Mouse (Mus musculus) ES-E14 (cell line): Measurements from ENCODE around the gene Selp. TPM values are rescaled to one million over a fixed set of nuclear protein-coding genes. Genes with fewer than 3 reads are reported as not detected.

Experiments
- DNase-seq: peaks from one replicate; pipeline ENCODE4 v3.0.0-alpha.2; 2013; ENCODE audit warnings: low read depth, low spot score
- H3K27ac ChIP-seq: 2 replicates; pipeline ENCODE4 v1.5.1; 2012; ENCODE audit warnings: low read depth, mild to moderate bottlenecking, low read length, moderate library complexity, mixed read lengths; ENCODE audit not compliant: poor library complexity, insufficient read depth, severe bottlenecking
- H3K36me3 ChIP-seq: 2 replicates; pipeline ENCODE4 v1.6.1; 2012; ENCODE audit warnings: mild to moderate bottlenecking, low read length, moderate library complexity, mixed read lengths; ENCODE audit not compliant: control insufficient read depth, poor library complexity, insufficient read depth, severe bottlenecking
- H3K4me1 ChIP-seq, 2 experiments: fragments of 150-350 bp in 1 of 2; sonication (generic) in 1 of 2; 2 replicates each; pipeline ENCODE4 v1.6.1; 2012; ENCODE audit warnings: low read length in 2 of 2, mild to moderate bottlenecking in 1 of 2, mixed read lengths in 1 of 2; ENCODE audit not compliant: control insufficient read depth in 2 of 2, insufficient read depth in 2 of 2, poor library complexity in 1 of 2
- H3K4me3 ChIP-seq, 2 experiments: fragments of 150-350 bp in 1 of 2; sonication (generic) in 1 of 2; 2 replicates each; pipeline ENCODE4 v1.5.1; 2012; ENCODE audit warnings: low read length in 2 of 2, low read depth in 1 of 2, mild to moderate bottlenecking in 1 of 2, mixed read lengths in 1 of 2; ENCODE audit not compliant: insufficient read depth in 1 of 2, poor library complexity in 1 of 2, severe bottlenecking in 1 of 2
- H3K9ac ChIP-seq: 2 replicates; pipeline ENCODE4 v1.6.1; 2012; ENCODE audit warnings: low read depth, mild to moderate bottlenecking, low read length, mixed read lengths; ENCODE audit not compliant: poor library complexity, insufficient read depth, severe bottlenecking
- H3K9me3 ChIP-seq: fragments of 150-350 bp; sonication (generic); 2 replicates; pipeline ENCODE4 v1.6.1; 2012; ENCODE audit warnings: low read depth, mild to moderate bottlenecking, low read length; ENCODE audit not compliant: control insufficient read depth, insufficient read depth
- CHD2 ChIP-seq: IDR thresholded peaks from 2 replicates; pipeline ENCODE4 v1.6.1; 2014; ENCODE audit warnings: mild to moderate bottlenecking, low read depth, low read length, inconsistent platforms
- HCFC1 ChIP-seq: IDR thresholded peaks from 2 replicates; pipeline ENCODE4 v1.6.1; 2012; ENCODE audit warnings: low read length, inconsistent platforms, borderline replicate concordance; ENCODE audit not compliant: insufficient read depth
- MAFK ChIP-seq: IDR thresholded peaks from 2 replicates; pipeline ENCODE4 v1.6.1; 2014; ENCODE audit warnings: mild to moderate bottlenecking, low read depth, low read length, inconsistent platforms; ENCODE audit not compliant: insufficient read depth
- ZC3H11A ChIP-seq: IDR thresholded peaks from 2 replicates; pipeline ENCODE4 v1.6.1; 2012; ENCODE audit warnings: low read depth, mild to moderate bottlenecking, inconsistent platforms, low read length, borderline replicate concordance
- ZNF384 ChIP-seq: IDR thresholded peaks from 2 replicates; pipeline ENCODE4 v1.6.1; 2012; ENCODE audit warnings: low read depth, low read length, inconsistent platforms
- in situ Hi-C, 2 experiments: fragments of 600-800 bp; cut with MboI; formaldehyde crosslinking; loops; one replicate each; pipeline ENCODE4 v1.15.1; 2025; ENCODE audit warnings: low sequenced_read_pairs in 2 of 2, inconsistent platforms in 1 of 2; ENCODE audit not compliant: unreplicated experiment in 2 of 2
- total RNA-seq: library from RNA; depleted of rRNA; stranded (reverse); fragments of 300-350 nt; gene quantifications from 2 replicates; pipeline ENCODE4 v1.2.3, GENCODE M21; 2012

Selp gene
- total RNA-seq, 1 experiment: 0.22 TPM

GRCm38 (mm10) chr1:164073091-164073490 is 42.0 kb upstream of the Selp start:
- in situ Hi-C loops: no loop called here
- Histone ChIP-seq H3K9ac (no peak overlapping the region), H3K9me3 (no peaks in the 10 kb centered on the region), H3K4me1 (no peaks in the 10 kb centered on the region), H3K4me3 (no peak overlapping the region), H3K36me3 (no peaks in the 10 kb centered on the region), H3K27ac (no peak overlapping the region)
- TF ChIP-seq MAFK: no peak
- TF ChIP-seq HCFC1: no peak
- no peak for TF ChIP-seq CHD2
- DNase-seq: no peak

GRCm38 (mm10) chr1:164073803-164074202 is 41.3 kb upstream of the Selp start:
- in situ Hi-C loops: no loop called here
- no peak for DNase-seq
- Histone ChIP-seq H3K4me1 (no peaks in the 10 kb centered on the region), H3K27ac (no peak overlapping the region), H3K4me3 (no peak overlapping the region), H3K9me3 (no peaks in the 10 kb centered on the region), H3K36me3 (no peaks in the 10 kb centered on the region), H3K9ac (no peak overlapping the region)
- no peak for TF ChIP-seq HCFC1

- H3K9me3 ChIP-seq: no peaks in the 10 kb centered on the region
- H3K4me3 ChIP-seq: no peak overlapping the region
- no peak for DNase-seq
- no peak overlapping the region for H3K27ac ChIP-seq
- H3K9ac ChIP-seq: no peak overlapping the region
- H3K4me1 ChIP-seq: no peaks in the 10 kb centered on the region
- in situ Hi-C loops: no loop called here
- H3K36me3 ChIP-seq: no peaks in the 10 kb centered on the region
- TF ChIP-seq CHD2: no peak
- TF ChIP-seq HCFC1: no peak
- no peak for TF ChIP-seq ZNF384
- TF ChIP-seq MAFK: no peak
- TF ChIP-seq ZC3H11A: no peak
Measured at GRCm38 (mm10) chr1:164074606-164075140, 40.4 kb upstream of the Selp start.

- Histone ChIP-seq H3K27ac (no peak overlapping the region), H3K9ac (no peak overlapping the region), H3K36me3 (no peaks in the 10 kb centered on the region), H3K4me1 (no peaks in the 10 kb centered on the region), H3K4me3 (no peak overlapping the region), H3K9me3 (no peaks in the 10 kb centered on the region)
- TF ChIP-seq ZC3H11A (no peak), CHD2 (no peak), ZNF384 (no peak), MAFK (no peak), HCFC1 (no peak)
- DNase-seq: no peak
- in situ Hi-C loops: no loop called here
Measured at GRCm38 (mm10) chr1:164075416-164075815, 39.6 kb upstream of the Selp start.

- in situ Hi-C loops: no loop called here
- no peak for TF ChIP-seq ZNF384
- TF ChIP-seq ZC3H11A: no peak
- no peak for TF ChIP-seq MAFK
- TF ChIP-seq CHD2: no peak
- DNase-seq: no peak
- H3K36me3 ChIP-seq: no peaks in the 10 kb centered on the region
- no peak overlapping the region for H3K4me3 ChIP-seq
- no peak overlapping the region for H3K27ac ChIP-seq
- no peaks in the 10 kb centered on the region for H3K9me3 ChIP-seq
- H3K4me1 ChIP-seq: no peaks in the 10 kb centered on the region
- H3K9ac ChIP-seq: no peak overlapping the region
Measured at GRCm38 (mm10) chr1:164076441-164076840, 38.6 kb upstream of the Selp start.
